Mouse (Mus musculus) heart, postnatal 0 days (tissue): ENCODE results near the gene Kcnk15.

Experiments used
- CTCF ChIP-seq: IDR thresholded peaks from 2 replicates; pipeline ENCODE4 v1.5.1; 2016; ENCODE audit warnings: antibody characterized with exemption, control low read depth, low read depth
- EP300 ChIP-seq: IDR thresholded peaks from 2 replicates; pipeline ENCODE4 v1.6.1; 2016; ENCODE audit warnings: antibody characterized with exemption, low read depth

GRCm38 (mm10) chr2:163838043-163838442, 15.4 kb upstream of the Kcnk15 start:
- TF ChIP-seq CTCF, result peak; percentile 99
- no peak for TF ChIP-seq EP300
